ENCODE assay signal across 12 mouse cellular contexts in the genomic region with DNA sequence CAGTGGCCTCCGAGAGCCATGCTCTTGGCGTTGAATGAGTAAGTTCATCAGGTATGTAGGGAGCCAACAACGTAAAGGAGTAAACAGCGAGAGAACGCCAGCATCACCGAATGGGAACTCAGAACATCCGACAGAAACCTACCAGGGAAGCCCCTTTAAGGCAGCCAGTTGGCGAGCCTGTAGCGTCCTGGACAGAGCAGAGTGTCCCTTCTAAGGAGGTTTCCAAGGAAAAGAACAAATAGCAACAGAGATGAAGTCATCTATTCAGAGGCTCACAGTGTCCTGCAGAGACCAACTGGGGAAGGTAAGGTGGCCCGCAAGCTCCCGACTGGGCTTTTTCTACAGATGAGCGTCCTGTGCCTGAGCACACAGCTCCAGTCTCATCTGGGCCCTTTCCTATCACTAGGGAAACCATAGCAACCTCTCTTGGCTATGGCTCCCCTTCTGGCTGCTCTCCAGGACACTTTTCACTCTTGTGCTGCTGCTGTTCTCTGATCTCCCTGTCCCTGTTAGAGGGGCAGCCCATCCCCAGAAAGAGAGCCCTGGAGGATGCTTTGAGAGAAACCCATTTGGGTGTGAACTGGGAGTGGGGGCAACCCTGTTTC. TPM values are rescaled to one million over a fixed set of nuclear protein-coding genes. Genes with fewer than 3 reads are reported as not detected.
DNase-seq lines count a peak whose midpoint lies in the region; ATAC-seq and TF ChIP-seq lines count a peak whose summit lies in the region.
"Had no signal": no experiment of that assay in that cellular context is flagged by ENCODE, and none has a peak within 500 bp of the region (broad histone marks: within the 10 kb centered on the region; RNA-seq: fewer than 3 reads in every experiment).

No protein-coding gene starts in this region.

- WGBS in hindbrain, embryonic 13.5 days = 50% methylated on average over 12 of the region's 12 CpGs
- WGBS in hindbrain, embryonic 10.5 days = 56% methylated on average over 12 of the region's 12 CpGs
- 83% methylated on average over 12 of the region's 12 CpGs for WGBS in liver, embryonic 12.5 days (ENCODE audit: insufficient replicate concordance)

- ATAC-seq in hindbrain, embryonic 13.5 days (ENCODE audit: low FRiP score) = peak; percentile 90
- no peak for ATAC-seq in liver, embryonic 12.5 days

- peaks cover 60% of the 10 kb centered on the region for H3K36me3 ChIP-seq in hindbrain, embryonic 13.5 days
- peaks cover 85% of the 10 kb centered on the region for H3K36me3 ChIP-seq in hindbrain, embryonic 10.5 days
- H3K36me3 ChIP-seq in liver, embryonic 12.5 days = peaks cover 78% of the 10 kb centered on the region

- H3K9ac ChIP-seq in hindbrain, embryonic 13.5 days = no peak overlapping the region
- H3K9ac ChIP-seq in liver, embryonic 12.5 days = no peak overlapping the region
- H3K9ac ChIP-seq: limb, embryonic 13.5 days had no signal

- no peak overlapping the region for H3K4me2 ChIP-seq in hindbrain, embryonic 13.5 days
- no peak overlapping the region for H3K4me2 ChIP-seq in liver, embryonic 12.5 days
- H3K4me2 ChIP-seq: limb, embryonic 13.5 days had no signal

- DNase-seq in hindbrain, embryonic 10.5 days (ENCODE audit: low spot score) = no peak
- DNase-seq in R1 (ENCODE audit: low read depth, low spot score) = peak; percentile 46
- DNase-seq in brain, embryonic 14.5 days (ENCODE audit: low read depth) = peak; percentile 85
- DNase-seq in layer of hippocampus, adult 2 months (ENCODE audit: low spot score in 2 of 2) = peak; percentile 33 to 40
- no peak for DNase-seq in ovary, postnatal 36 days (ENCODE audit: low spot score)
- no peak for DNase-seq in gastrocnemius, postnatal 10 days
- DNase-seq: adrenal gland, adult 8-10 months; kidney, postnatal 10 days had no signal

- no peak for TF ChIP-seq CTCF in brain, embryonic 14.5 days (IDR thresholded peaks at IDR 0.05; ENCODE audit: borderline replicate concordance, extremely low read depth, insufficient read depth, insufficient read length)
- no peak for TF ChIP-seq CTCF in layer of hippocampus, adult 2 months (conservative IDR thresholded peaks at IDR 0.05)

- H3K4me3 ChIP-seq in hindbrain, embryonic 13.5 days = no peak overlapping the region
- no peak overlapping the region for H3K4me3 ChIP-seq in hindbrain, embryonic 10.5 days
- no peak overlapping the region; the same call in 1 of the 2 replicates for H3K4me3 ChIP-seq in layer of hippocampus, adult 2 months
- H3K4me3 ChIP-seq in liver, embryonic 12.5 days = no peak overlapping the region
- H3K4me3 ChIP-seq: limb, embryonic 13.5 days; megakaryocyte, embryonic 14.5 days had no signal

- H3K4me1 ChIP-seq in hindbrain, embryonic 13.5 days (replicated peaks) = peaks cover 7% of the 10 kb centered on the region; the same call in 1 of the 2 replicates
- no peaks in the 10 kb centered on the region for H3K4me1 ChIP-seq in hindbrain, embryonic 10.5 days (replicated peaks)
- no peaks in the 10 kb centered on the region for H3K4me1 ChIP-seq in liver, embryonic 12.5 days
- H3K4me1 ChIP-seq: limb, embryonic 13.5 days had no signal

- TF ChIP-seq POLR2A in brain, embryonic 14.5 days (IDR thresholded peaks at IDR 0.05; ENCODE audit: borderline replicate concordance, extremely low read depth, insufficient read depth, insufficient read length, poor library complexity, severe bottlenecking) = no peak

- 0 out of 2 replicates have a peak overlapping the region, but pooled peaks have one; percentile 15 for H3K27ac ChIP-seq in hindbrain, embryonic 13.5 days
- no peak overlapping the region for H3K27ac ChIP-seq in hindbrain, embryonic 10.5 days
- peak overlapping the region; percentile 46 for H3K27ac ChIP-seq in layer of hippocampus, adult 2 months
- H3K27ac ChIP-seq in liver, embryonic 12.5 days = no peak overlapping the region
- H3K27ac ChIP-seq: limb, embryonic 13.5 days had no signal

- H3K27me3 ChIP-seq in hindbrain, embryonic 13.5 days = no peaks in the 10 kb centered on the region
- H3K27me3 ChIP-seq in hindbrain, embryonic 10.5 days (ENCODE audit: insufficient read depth, poor library complexity, severe bottlenecking) = peaks cover 3% of the 10 kb centered on the region; the same call in 1 of the 2 replicates
- no peaks in the 10 kb centered on the region for H3K27me3 ChIP-seq in liver, embryonic 12.5 days (replicated peaks)
- H3K27me3 ChIP-seq: limb, embryonic 13.5 days; megakaryocyte, embryonic 14.5 days had no signal

- no peaks in the 10 kb centered on the region for H3K9me3 ChIP-seq in hindbrain, embryonic 13.5 days
- no peaks in the 10 kb centered on the region for H3K9me3 ChIP-seq in hindbrain, embryonic 10.5 days
- no peaks in the 10 kb centered on the region for H3K9me3 ChIP-seq in liver, embryonic 12.5 days (replicated peaks)
- H3K9me3 ChIP-seq: limb, embryonic 13.5 days; megakaryocyte, embryonic 14.5 days had no signal

RNA-seq across cellular contexts. Expression of gene Slc30a6, which starts 29.1 kb away (rescaled TPM):
- 29.0 and 29.5 TPM in 2 replicates for polyA plus RNA-seq in hindbrain, embryonic 13.5 days (2015; fragmentation: Nextera tagmentation; extraction: Ambion mirVana)
- 28.4 and 33.8 TPM in 2 replicates for polyA plus RNA-seq in hindbrain, embryonic 10.5 days (2016; fragmentation: Nextera tagmentation; extraction: Ambion mirVana)
- polyA plus RNA-seq in brain, embryonic 14.5 days (2012; rRNA removed) = 30.7 and 32.6 TPM in 2 replicates
- 10 to 100 TPM; 17.4 to 17.7 TPM for total RNA-seq in layer of hippocampus, adult 2 months (2021)
- total RNA-seq in gastrocnemius, postnatal 10 days (2021) = 1 to 10 TPM; 6.3 to 9.9 TPM
- 22.0 and 22.4 TPM in 2 replicates for polyA plus RNA-seq in liver, embryonic 12.5 days (2016; fragmentation: Nextera tagmentation; extraction: Ambion mirVana)

RNA-seq across cellular contexts. Expression of gene Nlrc4, which starts 34.4 kb away (rescaled TPM):
- polyA plus RNA-seq in hindbrain, embryonic 13.5 days (2015; fragmentation: Nextera tagmentation; extraction: Ambion mirVana) = 0.29 and 0.53 TPM in 2 replicates
- polyA plus RNA-seq in hindbrain, embryonic 10.5 days (2016; fragmentation: Nextera tagmentation; extraction: Ambion mirVana) = 0.11 and 0.14 TPM in 2 replicates
- polyA plus RNA-seq in brain, embryonic 14.5 days (2012; rRNA removed) = 0.04 and 0.05 TPM in 2 replicates
- total RNA-seq in layer of hippocampus, adult 2 months (2021) = under 1 TPM; 0.07 to 0.10 TPM
- total RNA-seq in gastrocnemius, postnatal 10 days (2021) = under 1 TPM; 0.21 to 0.34 TPM
- polyA plus RNA-seq in liver, embryonic 12.5 days (2016; fragmentation: Nextera tagmentation; extraction: Ambion mirVana) = 0.26 and 0.33 TPM in 2 replicates

Comparison
In these comparisons a context has a peak if more than half of its experiments do, and no peak if none do; other contexts are left out.
1. H3K27ac ChIP-seq: peak in hindbrain, embryonic 13.5 days (single experiment) and layer of hippocampus, adult 2 months (single experiment); none in hindbrain, embryonic 10.5 days (single experiment) and liver, embryonic 12.5 days (single experiment).
2. DNase-seq: peak in R1 (single experiment), brain, embryonic 14.5 days (single experiment) and layer of hippocampus, adult 2 months (2 of 2); none in hindbrain, embryonic 10.5 days (single experiment), ovary, postnatal 36 days (single experiment) and gastrocnemius, postnatal 10 days (single experiment).